Mouse (Mus musculus) liver, embryonic 16.5 days (tissue): ENCODE data around the gene Adap1. TPM values are rescaled to one million over a fixed set of nuclear protein-coding genes. Genes with fewer than 3 reads are reported as not detected.

ENCODE experiments used
- ATAC-seq: fragments of 200-750 bp; cut with Nextera tagmentation; 2 replicates; pipeline ENCODE4 v1.8.0; 2017; ENCODE audit warnings: low read depth, mild to moderate bottlenecking, moderate number of reproducible peaks, moderate library complexity
- H3K27ac ChIP-seq: fragments of 300-500 bp; sonication (generic); 2 replicates; pipeline ENCODE4 v1.5.1; 2014; ENCODE audit warnings: mild to moderate bottlenecking, low read length
- H3K27me3 ChIP-seq: fragments of 300-500 bp; sonication (generic); 2 replicates; pipeline ENCODE4 v1.6.1; 2014; ENCODE audit warnings: low read depth, low read length, mixed read lengths; ENCODE audit not compliant: control insufficient read depth, insufficient read depth
- H3K36me3 ChIP-seq: fragments of 300-500 bp; sonication (generic); 2 replicates; pipeline ENCODE4 v1.6.1; 2014; ENCODE audit warnings: mild to moderate bottlenecking; ENCODE audit not compliant: control insufficient read depth, insufficient read depth
- H3K4me1 ChIP-seq: fragments of 300-500 bp; sonication (generic); 2 replicates; pipeline ENCODE4 v1.6.1; 2014; ENCODE audit warnings: low read depth, low read length, mixed read lengths; ENCODE audit not compliant: control insufficient read depth
- H3K4me2 ChIP-seq: fragments of 300-500 bp; sonication (generic); 2 replicates; pipeline ENCODE4 v1.6.1; 2014; ENCODE audit warnings: low read depth, low read length, mixed read lengths
- H3K4me3 ChIP-seq: fragments of 300-500 bp; sonication (generic); 2 replicates; pipeline ENCODE4 v1.5.1; 2014; ENCODE audit warnings: low read depth, mild to moderate bottlenecking, low read length
- H3K9ac ChIP-seq: fragments of 300-500 bp; sonication (generic); 2 replicates; pipeline ENCODE4 v1.6.1; 2014; ENCODE audit warnings: low read depth, low read length
- H3K9me3 ChIP-seq: fragments of 300-500 bp; sonication (generic); replicated peaks from 2 replicates; pipeline ENCODE4 v1.6.1; 2016; ENCODE audit warnings: low read length; ENCODE audit not compliant: control insufficient read depth
- WGBS: fragments of 180-500 bp; shearing (Covaris S2); extraction: QIAGEN DNeasy Blood & Tissue Kit; methylation state at CpG from one replicate; pipeline ENCODE4 v1.1.7; 2014; ENCODE audit not compliant: insufficient replicate concordance; 5-methylcytosine and 5-hydroxymethylcytosine counted together
- polyA plus RNA-seq: library from polyadenylated mRNA; unstranded; fragments of >200 nt; fragmentation: Nextera tagmentation; extraction: Ambion mirVana; gene quantifications from 2 replicates; pipeline ENCODE4 v1.2.1, GENCODE M21; 2015

Adap1 gene
- 1.1 and 1.3 TPM in 2 replicates for polyA plus RNA-seq

GRCm38 (mm10) chr5:139325395-139325966 lies at the start of gene Adap1:
TSS of gene Adap1 (minus strand) at chr5:139325622.
- Histone ChIP-seq H3K4me1 (peaks cover 17% of the 10 kb centered on the region), H3K27ac (peak within 1 kb of the TSS; percentile 60), H3K9me3 (no peaks in the 10 kb centered on the region), H3K27me3 (peaks cover 16% of the 10 kb centered on the region), H3K36me3 (no peaks in the 10 kb centered on the region), H3K4me3 (peak within 1 kb of the TSS; percentile 63), H3K4me2 (peak within 1 kb of the TSS; percentile 76), H3K9ac (peak within 1 kb of the TSS; percentile 66)
- under 1% methylated on average over 55 of the region's 61 CpGs for WGBS
- peak; percentile 77 for ATAC-seq

DNA sequence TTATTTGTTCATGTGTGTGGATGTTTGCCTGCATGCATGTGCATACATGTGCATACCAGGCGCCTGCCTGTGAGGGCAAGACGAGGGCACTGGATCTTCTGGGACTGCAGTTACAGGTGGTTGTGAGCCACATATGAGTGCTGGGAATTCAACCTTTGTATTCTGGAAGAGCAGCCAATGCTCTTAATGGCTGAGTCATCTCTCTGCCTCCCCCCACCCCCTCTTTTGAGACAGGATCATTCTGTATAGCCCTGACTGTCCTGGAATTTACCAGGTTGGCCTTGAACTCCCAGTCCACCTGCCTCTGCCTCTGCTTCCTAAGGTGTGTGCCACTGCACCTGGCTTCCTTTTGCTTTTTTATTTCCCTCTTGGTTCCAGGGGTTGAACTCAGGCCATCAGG lies 49.4 kb upstream of the Adap1 start:
- no peak for ATAC-seq
- no peaks in the 10 kb centered on the region for H3K36me3 ChIP-seq
- no peak overlapping the region for H3K4me3 ChIP-seq
- H3K27ac ChIP-seq = peak overlapping the region; percentile 39; the same call in 1 of the 2 replicates
- H3K4me1 ChIP-seq = peaks cover 84% of the 10 kb centered on the region
- H3K27me3 ChIP-seq = no peaks in the 10 kb centered on the region
- no peaks in the 10 kb centered on the region for H3K9me3 ChIP-seq
- H3K4me2 ChIP-seq = no peak overlapping the region
- H3K9ac ChIP-seq = no peak overlapping the region
- WGBS = 62% methylated on average over 2 of the region's 2 CpGs

DNA sequence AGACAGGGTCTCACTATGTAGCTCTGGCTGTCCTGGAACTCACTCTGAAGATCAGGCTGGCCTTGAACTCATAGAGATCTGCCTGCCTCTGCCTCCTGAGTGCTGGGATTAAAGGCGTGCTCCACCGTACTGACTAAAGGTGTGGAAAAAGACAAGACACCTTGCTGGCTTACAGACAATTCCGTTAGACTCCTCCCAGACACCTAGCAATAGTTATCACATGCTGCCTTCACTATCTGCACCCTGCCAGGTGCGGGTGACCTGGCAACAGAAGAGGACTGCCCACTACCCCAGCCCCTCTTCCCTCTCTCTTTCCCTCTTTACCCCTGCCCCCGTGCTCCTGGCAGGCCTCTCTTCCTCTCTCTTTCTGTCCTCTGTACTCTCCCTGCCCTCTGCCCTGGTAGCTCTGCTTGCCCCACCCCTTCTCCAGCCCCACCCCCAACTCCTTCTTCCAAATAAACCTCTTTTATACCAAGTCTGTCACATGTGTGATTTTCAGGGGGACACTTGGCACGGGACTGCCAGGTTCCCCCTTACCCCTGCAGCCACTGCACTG lies 48.5 kb upstream of the Adap1 start:
- Histone ChIP-seq H3K4me2 (no peak overlapping the region), H3K36me3 (no peaks in the 10 kb centered on the region), H3K27ac (peak overlapping the region; percentile 46; the same call in 1 of the 2 replicates)

GRCm38 (mm10) chr5:139373126-139373525 lies 47.7 kb upstream of the Adap1 start:
- Histone ChIP-seq H3K9me3 (no peaks in the 10 kb centered on the region), H3K4me1 (peaks cover 76% of the 10 kb centered on the region), H3K27me3 (no peaks in the 10 kb centered on the region), H3K4me2 (no peak overlapping the region), H3K27ac (peak overlapping the region; percentile 92), H3K9ac (no peak overlapping the region; the same call in 1 of the 2 replicates), H3K36me3 (no peaks in the 10 kb centered on the region), H3K4me3 (no peak overlapping the region)
- 55% methylated on average over 3 of the region's 3 CpGs for WGBS
- no peak for ATAC-seq

More for the DNA sequence above, 48.5 kb upstream of the Adap1 start:
- 53% methylated on average over 6 of the region's 6 CpGs for WGBS
- Histone ChIP-seq H3K4me3 (no peak overlapping the region), H3K9ac (peak overlapping the region; percentile 24; the same call in 1 of the 2 replicates), H3K4me1 (peaks cover 79% of the 10 kb centered on the region), H3K27me3 (no peaks in the 10 kb centered on the region), H3K9me3 (no peaks in the 10 kb centered on the region)
- no peak for ATAC-seq

- Histone ChIP-seq H3K9me3 (no peaks in the 10 kb centered on the region), H3K27ac (peak overlapping the region; percentile 92), H3K9ac (peak overlapping the region; percentile 96), H3K36me3 (no peaks in the 10 kb centered on the region), H3K4me2 (peak overlapping the region; percentile 98), H3K27me3 (no peaks in the 10 kb centered on the region), H3K4me1 (peaks cover 75% of the 10 kb centered on the region), H3K4me3 (peak overlapping the region; percentile 75)
- peak; percentile 91 for ATAC-seq
- WGBS = 1% methylated on average over 39 of the region's 39 CpGs
Measured at GRCm38 (mm10) chr5:139371631-139372401, 46.4 kb upstream of the Adap1 start.

DNA sequence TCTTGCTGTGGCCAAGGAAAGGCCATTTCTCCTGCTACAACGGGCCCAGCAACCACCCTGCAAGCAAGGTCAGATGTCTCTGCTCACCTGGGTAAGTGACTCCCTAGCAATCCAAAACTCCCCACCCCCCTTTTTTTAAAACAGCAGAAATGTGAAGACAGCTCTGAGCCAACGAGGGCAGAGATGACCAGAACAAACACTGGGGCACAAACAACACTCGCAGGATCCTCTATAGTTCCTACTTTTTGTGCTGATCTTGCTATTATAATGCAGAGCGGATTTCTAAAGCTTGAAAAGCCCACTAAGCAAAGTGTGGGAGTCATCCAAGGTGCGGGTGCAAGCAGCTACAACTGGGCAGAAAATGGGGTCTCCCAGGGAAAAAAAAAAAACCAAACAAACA lies 45.7 kb upstream of the Adap1 start:
- no peaks in the 10 kb centered on the region for H3K27me3 ChIP-seq
- H3K27ac ChIP-seq = peak overlapping the region; percentile 92
- H3K9me3 ChIP-seq = no peaks in the 10 kb centered on the region
- H3K4me2 ChIP-seq = peak overlapping the region; percentile 98
- no peaks in the 10 kb centered on the region for H3K36me3 ChIP-seq
- H3K9ac ChIP-seq = peak overlapping the region; percentile 96
- peaks cover 77% of the 10 kb centered on the region for H3K4me1 ChIP-seq
- WGBS = 67% methylated on average over 5 of the region's 5 CpGs
- peak overlapping the region; percentile 75 for H3K4me3 ChIP-seq
- ATAC-seq = no peak

DNA sequence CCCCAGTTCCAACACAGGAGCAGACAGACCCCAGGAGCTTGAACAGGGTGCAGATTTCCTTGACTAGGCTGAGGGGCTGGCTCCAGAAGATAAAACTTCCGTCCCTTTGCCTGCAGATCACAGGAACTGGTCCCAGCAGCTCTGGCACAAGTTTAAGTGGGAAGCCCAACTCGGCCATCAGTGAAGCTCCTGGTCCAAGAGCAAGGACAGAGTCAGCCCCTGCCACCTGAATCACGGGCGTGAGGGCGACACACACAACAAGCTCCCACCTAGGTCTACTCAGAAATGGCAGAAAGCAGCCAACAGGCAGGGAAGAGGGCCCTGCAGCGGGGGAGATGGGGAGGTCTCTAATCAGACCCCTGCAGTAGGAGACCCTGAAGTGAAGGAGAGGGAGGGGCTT lies 44.9 kb upstream of the Adap1 start:
- Histone ChIP-seq H3K4me1 (peaks cover 82% of the 10 kb centered on the region), H3K4me3 (no peak overlapping the region), H3K36me3 (no peaks in the 10 kb centered on the region), H3K4me2 (no peak overlapping the region), H3K27ac (peak overlapping the region; percentile 92; the same call in 1 of the 2 replicates), H3K9ac (peak overlapping the region; percentile 96; the same call in 1 of the 2 replicates), H3K9me3 (no peaks in the 10 kb centered on the region), H3K27me3 (no peaks in the 10 kb centered on the region)
- WGBS = 74% methylated on average over 6 of the region's 6 CpGs
- no peak for ATAC-seq

DNA sequence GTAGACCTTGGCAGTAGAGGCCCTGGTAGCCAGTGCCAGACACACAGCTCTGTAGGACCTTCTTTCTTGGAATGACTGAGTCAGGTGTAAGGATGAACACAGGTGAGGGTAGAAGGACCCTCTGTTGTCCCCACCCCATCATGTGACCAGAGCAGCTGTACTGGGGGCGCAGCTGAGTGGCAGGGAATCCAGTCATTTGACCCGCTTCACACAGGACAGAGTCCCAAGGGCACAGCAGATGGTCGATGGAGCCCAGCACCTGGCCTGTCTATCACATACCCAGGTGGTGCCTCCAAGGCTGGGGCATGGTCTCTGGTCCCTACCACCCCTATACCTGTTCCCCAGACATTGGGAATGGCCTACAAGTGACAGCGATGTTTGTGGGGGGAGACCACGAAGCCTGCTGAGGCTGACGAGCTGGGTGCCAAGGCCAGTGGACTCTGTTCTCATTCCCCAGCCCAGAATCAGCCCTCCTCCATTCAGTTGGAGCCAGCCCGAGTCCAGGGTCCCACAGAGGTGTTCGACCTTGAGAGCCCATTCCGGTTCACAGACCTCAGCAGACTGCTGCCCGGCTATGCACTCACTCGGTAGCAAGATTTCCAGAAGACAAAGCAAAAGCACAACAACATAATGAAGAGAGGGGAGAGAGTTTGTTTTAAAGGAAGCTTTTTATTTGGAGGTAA lies 43.4 kb upstream of the Adap1 start:
- 70% methylated on average over 11 of the region's 11 CpGs for WGBS
- Histone ChIP-seq H3K4me3 (no peak overlapping the region), H3K9me3 (no peaks in the 10 kb centered on the region), H3K9ac (no peak overlapping the region), H3K27ac (peak overlapping the region; percentile 62), H3K36me3 (no peaks in the 10 kb centered on the region), H3K27me3 (no peaks in the 10 kb centered on the region), H3K4me1 (peaks cover 79% of the 10 kb centered on the region), H3K4me2 (no peak overlapping the region)
- no peak for ATAC-seq
